Mouse (Mus musculus) cerebellum, postnatal 14 days (tissue): ENCODE measurements at regions not wholly inside any gene's neighbourhood (a gene's known extent, or its start where the extent isn't known, plus 50 kb on each side); places are given as distances from the start of the nearest gene placed in this dataset.

Source experiments
- DNase-seq, 2 experiments: peaks; one replicate each; pipeline ENCODE4 v3.0.0; 2021; ENCODE audit warnings: mixed read lengths in 2 of 2

- peak; percentile 1 to 2 for DNase-seq
Measured at GRCm38 (mm10) chr12:24252071-24252874, 155.2 kb upstream of the 9030624G23Rik start.
